Mouse (Mus musculus): ENCODE data around the gene Adamts2. TPM values are rescaled to one million over a fixed set of nuclear protein-coding genes. Genes with fewer than 3 reads are reported as not detected.

The Adamts2 gene
- polyA plus RNA-seq, 1 experiment from 2014 or later: 3.4 TPM

- H3K36me3 ChIP-seq (ENCODE audit: control insufficient read depth, insufficient read depth): no peaks in the 10 kb centered on the region
- no peak for ATAC-seq
- no peaks in the 10 kb centered on the region for H3K27me3 ChIP-seq (replicated peaks; ENCODE audit: control insufficient read depth, insufficient read depth, low read length)
- no peak overlapping the region for H3K9ac ChIP-seq (replicated peaks; ENCODE audit: low read depth, low read length)
- no peak overlapping the region for H3K4me2 ChIP-seq (ENCODE audit: low read length)
- H3K27ac ChIP-seq (ENCODE audit: low read length): no peak overlapping the region
- H3K4me3 ChIP-seq (replicated peaks; ENCODE audit: low read length): no peak overlapping the region
- 86% methylated on average over 1 of the region's 1 CpGs for WGBS
- no peaks in the 10 kb centered on the region for H3K9me3 ChIP-seq (ENCODE audit: control insufficient read depth, low read length)
- H3K4me1 ChIP-seq (replicated peaks; ENCODE audit: control insufficient read depth, insufficient read depth, low read length): no peaks in the 10 kb centered on the region
These were observed 105.4 kb downstream of the Adamts2 start for GRCm38 (mm10) chr11:50707259-50707658.

- H3K9me3 ChIP-seq (ENCODE audit: control insufficient read depth, low read length): no peaks in the 10 kb centered on the region
- 37% methylated on average over 21 of the region's 21 CpGs for WGBS
- H3K4me3 ChIP-seq (replicated peaks; ENCODE audit: low read length): no peak overlapping the region
- no peak for ATAC-seq
- no peak overlapping the region for H3K27ac ChIP-seq (ENCODE audit: low read length)
- no peak overlapping the region for H3K4me2 ChIP-seq (ENCODE audit: low read length)
- no peaks in the 10 kb centered on the region for H3K4me1 ChIP-seq (replicated peaks; ENCODE audit: control insufficient read depth, insufficient read depth, low read length)
- H3K27me3 ChIP-seq (replicated peaks; ENCODE audit: control insufficient read depth, insufficient read depth, low read length): no peaks in the 10 kb centered on the region
- no peaks in the 10 kb centered on the region for H3K36me3 ChIP-seq (ENCODE audit: control insufficient read depth, insufficient read depth)
- no peak overlapping the region for H3K9ac ChIP-seq (replicated peaks; ENCODE audit: low read depth, low read length)
These were observed 111.8 kb downstream of the Adamts2 start for GRCm38 (mm10) chr11:50713610-50714202.

GRCm38 (mm10) chr11:50715091-50715490, 113.2 kb downstream of the Adamts2 start:
- Histone ChIP-seq H3K36me3 (ENCODE audit: control insufficient read depth, insufficient read depth) (no peaks in the 10 kb centered on the region), H3K27me3 (replicated peaks; ENCODE audit: control insufficient read depth, insufficient read depth, low read length) (no peaks in the 10 kb centered on the region), H3K9me3 (ENCODE audit: control insufficient read depth, low read length) (no peaks in the 10 kb centered on the region), H3K4me1 (replicated peaks; ENCODE audit: control insufficient read depth, insufficient read depth, low read length) (no peaks in the 10 kb centered on the region), H3K27ac (ENCODE audit: low read length) (no peak overlapping the region), H3K9ac (replicated peaks; ENCODE audit: low read depth, low read length) (no peak overlapping the region), H3K4me2 (ENCODE audit: low read length) (no peak overlapping the region), H3K4me3 (replicated peaks; ENCODE audit: low read length) (no peak overlapping the region)
- 58% methylated on average over 6 of the region's 6 CpGs for WGBS
- no peak for ATAC-seq

GRCm38 (mm10) chr11:50717381-50717897, 115.6 kb downstream of the Adamts2 start:
- Histone ChIP-seq H3K36me3 (ENCODE audit: control insufficient read depth, insufficient read depth) (no peaks in the 10 kb centered on the region), H3K27ac (ENCODE audit: low read length) (no peak overlapping the region), H3K9ac (replicated peaks; ENCODE audit: low read depth, low read length) (no peak overlapping the region), H3K4me2 (ENCODE audit: low read length) (no peak overlapping the region), H3K4me1 (replicated peaks; ENCODE audit: control insufficient read depth, insufficient read depth, low read length) (no peaks in the 10 kb centered on the region), H3K9me3 (ENCODE audit: control insufficient read depth, low read length) (no peaks in the 10 kb centered on the region), H3K4me3 (replicated peaks; ENCODE audit: low read length) (no peak overlapping the region), H3K27me3 (replicated peaks; ENCODE audit: control insufficient read depth, insufficient read depth, low read length) (no peaks in the 10 kb centered on the region)
- 73% methylated on average over 12 of the region's 12 CpGs for WGBS
- ATAC-seq: no peak

- 51% methylated on average over 6 of the region's 6 CpGs for WGBS
These were observed 117.0 kb downstream of the Adamts2 start for GRCm38 (mm10) chr11:50718862-50719261.

GRCm38 (mm10) chr11:50720421-50720820, 118.5 kb downstream of the Adamts2 start:
- Histone ChIP-seq H3K4me3 (replicated peaks; ENCODE audit: low read length) (no peak overlapping the region), H3K4me1 (replicated peaks; ENCODE audit: control insufficient read depth, insufficient read depth, low read length) (no peaks in the 10 kb centered on the region), H3K4me2 (ENCODE audit: low read length) (no peak overlapping the region), H3K27me3 (replicated peaks; ENCODE audit: control insufficient read depth, insufficient read depth, low read length) (no peaks in the 10 kb centered on the region), H3K36me3 (ENCODE audit: control insufficient read depth, insufficient read depth) (no peaks in the 10 kb centered on the region), H3K27ac (ENCODE audit: low read length) (no peak overlapping the region), H3K9ac (replicated peaks; ENCODE audit: low read depth, low read length) (no peak overlapping the region), H3K9me3 (ENCODE audit: control insufficient read depth, low read length) (no peaks in the 10 kb centered on the region)
- ATAC-seq: no peak
- WGBS: 77% methylated on average over 6 of the region's 6 CpGs

More at GRCm38 (mm10) chr11:50718862-50719261, 117.0 kb downstream of the Adamts2 start:
- Histone ChIP-seq H3K36me3 (ENCODE audit: control insufficient read depth, insufficient read depth) (no peaks in the 10 kb centered on the region), H3K9me3 (ENCODE audit: control insufficient read depth, low read length) (no peaks in the 10 kb centered on the region), H3K27me3 (replicated peaks; ENCODE audit: control insufficient read depth, insufficient read depth, low read length) (no peaks in the 10 kb centered on the region), H3K4me2 (ENCODE audit: low read length) (no peak overlapping the region), H3K9ac (replicated peaks; ENCODE audit: low read depth, low read length) (no peak overlapping the region), H3K4me1 (replicated peaks; ENCODE audit: control insufficient read depth, insufficient read depth, low read length) (no peaks in the 10 kb centered on the region), H3K4me3 (replicated peaks; ENCODE audit: low read length) (no peak overlapping the region), H3K27ac (ENCODE audit: low read length) (no peak overlapping the region)
- ATAC-seq: no peak

GRCm38 (mm10) chr11:50720856-50721550, 119.1 kb downstream of the Adamts2 start:
- Histone ChIP-seq H3K36me3 (ENCODE audit: control insufficient read depth, insufficient read depth) (no peaks in the 10 kb centered on the region), H3K4me1 (replicated peaks; ENCODE audit: control insufficient read depth, insufficient read depth, low read length) (no peaks in the 10 kb centered on the region), H3K4me2 (ENCODE audit: low read length) (no peak overlapping the region), H3K27ac (ENCODE audit: low read length) (no peak overlapping the region), H3K9ac (replicated peaks; ENCODE audit: low read depth, low read length) (no peak overlapping the region), H3K4me3 (replicated peaks; ENCODE audit: low read length) (no peak overlapping the region), H3K27me3 (replicated peaks; ENCODE audit: control insufficient read depth, insufficient read depth, low read length) (no peaks in the 10 kb centered on the region), H3K9me3 (ENCODE audit: control insufficient read depth, low read length) (no peaks in the 10 kb centered on the region)
- no peak for ATAC-seq
- WGBS: 48% methylated on average over 12 of the region's 12 CpGs

- no peaks in the 10 kb centered on the region for H3K9me3 ChIP-seq (ENCODE audit: control insufficient read depth, low read length)
- H3K4me1 ChIP-seq (replicated peaks; ENCODE audit: control insufficient read depth, insufficient read depth, low read length): no peaks in the 10 kb centered on the region
- H3K4me2 ChIP-seq (ENCODE audit: low read length): no peak overlapping the region
- no peak overlapping the region for H3K27ac ChIP-seq (ENCODE audit: low read length)
- 69% methylated on average over 4 of the region's 4 CpGs for WGBS
- H3K9ac ChIP-seq (replicated peaks; ENCODE audit: low read depth, low read length): no peak overlapping the region
- no peak for ATAC-seq
- H3K4me3 ChIP-seq (replicated peaks; ENCODE audit: low read length): no peak overlapping the region
- H3K27me3 ChIP-seq (replicated peaks; ENCODE audit: control insufficient read depth, insufficient read depth, low read length): no peaks in the 10 kb centered on the region
- no peaks in the 10 kb centered on the region for H3K36me3 ChIP-seq (ENCODE audit: control insufficient read depth, insufficient read depth)
These were observed 123.7 kb downstream of the Adamts2 start for GRCm38 (mm10) chr11:50725595-50725994.

GRCm38 (mm10) chr11:50726035-50726434, 124.2 kb downstream of the Adamts2 start:
- Histone ChIP-seq H3K9ac (replicated peaks; ENCODE audit: low read depth, low read length) (no peak overlapping the region), H3K4me1 (replicated peaks; ENCODE audit: control insufficient read depth, insufficient read depth, low read length) (no peaks in the 10 kb centered on the region), H3K4me2 (ENCODE audit: low read length) (no peak overlapping the region), H3K4me3 (replicated peaks; ENCODE audit: low read length) (no peak overlapping the region), H3K27ac (ENCODE audit: low read length) (no peak overlapping the region), H3K36me3 (ENCODE audit: control insufficient read depth, insufficient read depth) (no peaks in the 10 kb centered on the region), H3K9me3 (ENCODE audit: control insufficient read depth, low read length) (no peaks in the 10 kb centered on the region), H3K27me3 (replicated peaks; ENCODE audit: control insufficient read depth, insufficient read depth, low read length) (no peaks in the 10 kb centered on the region)
- no peak for ATAC-seq
- WGBS: 91% methylated on average over 5 of the region's 5 CpGs

Data from forebrain, embryonic 16.5 days (tissue).